Mouse (Mus musculus) heart, embryonic 14.5 days (tissue): ENCODE results near the gene Ptprd. TPM values are rescaled to one million over a fixed set of nuclear protein-coding genes. Genes with fewer than 3 reads are reported as not detected.
A peak's percentile ranks its signal among the peaks of the same experiment; 100 is the strongest.

Source experiments
- ATAC-seq: fragments of 200-750 bp; cut with Nextera tagmentation; 2 replicates; pipeline ENCODE4 v1.8.0; 2017; ENCODE audit warnings: low read depth, moderate TSS enrichment; ENCODE audit not compliant: insufficient number of reproducible peaks, insufficient read depth, low FRiP score
- H3K27ac ChIP-seq, 2 experiments: fragments of 200-500 bp in 1 of 2; fragments of 300-500 bp in 1 of 2; sonication (generic) in 1 of 2; replicated peaks in 1 of 2; 2 replicates each; pipeline ENCODE4 v1.5.1; 2012 to 2014; ENCODE audit warnings: low read depth in 2 of 2, low read length in 2 of 2, control low read depth in 1 of 2, mild to moderate bottlenecking in 1 of 2, mixed read lengths in 1 of 2; ENCODE audit not compliant: control insufficient read depth in 1 of 2, insufficient read depth in 1 of 2
- H3K27me3 ChIP-seq: fragments of 300-500 bp; sonication (generic); 2 replicates; pipeline ENCODE4 v1.6.1; 2014; ENCODE audit warnings: mild to moderate bottlenecking, low read length, control low read depth; ENCODE audit not compliant: control insufficient read depth, insufficient read depth
- H3K36me3 ChIP-seq: fragments of 300-500 bp; sonication (generic); 2 replicates; pipeline ENCODE4 v1.6.1; 2014; ENCODE audit warnings: mild to moderate bottlenecking, control low read depth, low read length, mixed read lengths; ENCODE audit not compliant: control insufficient read depth, insufficient read depth
- H3K4me1 ChIP-seq, 2 experiments: fragments of 200-500 bp in 1 of 2; fragments of 300-500 bp in 1 of 2; sonication (generic) in 1 of 2; 2 replicates each; pipeline ENCODE4 v1.6.1; 2012 to 2014; ENCODE audit warnings: low read length in 2 of 2, control low read depth in 1 of 2, mixed read lengths in 1 of 2; ENCODE audit not compliant: control insufficient read depth in 2 of 2, insufficient read depth in 2 of 2
- H3K4me2 ChIP-seq: fragments of 300-500 bp; sonication (generic); 2 replicates; pipeline ENCODE4 v1.6.1; 2014; ENCODE audit warnings: mild to moderate bottlenecking, low read length
- H3K4me3 ChIP-seq, 2 experiments: fragments of 200-500 bp in 1 of 2; fragments of 300-500 bp in 1 of 2; sonication (generic) in 1 of 2; 2 replicates each; pipeline ENCODE4 v1.5.1; 2012 to 2014; ENCODE audit warnings: low read length in 2 of 2, mild to moderate bottlenecking in 2 of 2, control low read depth in 1 of 2, low read depth in 1 of 2, moderate library complexity in 1 of 2; ENCODE audit not compliant: control insufficient read depth in 1 of 2, insufficient read depth in 1 of 2
- H3K9ac ChIP-seq: fragments of 300-500 bp; sonication (generic); 2 replicates; pipeline ENCODE4 v1.6.1; 2014; ENCODE audit warnings: mild to moderate bottlenecking, low read length
- H3K9me3 ChIP-seq: fragments of 300-500 bp; sonication (generic); 2 replicates; pipeline ENCODE4 v1.6.1; 2016; ENCODE audit warnings: low read length, control low read depth; ENCODE audit not compliant: control insufficient read depth
- WGBS: fragments of 180-500 bp; shearing (Covaris S2); extraction: QIAGEN DNeasy Blood & Tissue Kit; methylation state at CpG from one replicate; pipeline ENCODE4 v1.1.7; 2014; 5-methylcytosine and 5-hydroxymethylcytosine counted together
- polyA plus RNA-seq: library from polyadenylated mRNA; unstranded; fragments of >200 nt; fragmentation: Nextera tagmentation; extraction: Ambion mirVana; gene quantifications from 2 replicates; pipeline ENCODE4 v1.2.1, GENCODE M21; 2014

Gene Ptprd
- polyA plus RNA-seq, 1 experiment from 2014 or later, result 21.8 TPM

- Histone ChIP-seq H3K27ac (no peak overlapping the region), H3K4me1 (peaks cover 3 to 22% of the 10 kb centered on the region in 2 experiments; a peak in 3 of 4 replicates), H3K9me3 (no peaks in the 10 kb centered on the region), H3K27me3 (no peaks in the 10 kb centered on the region), H3K36me3 (no peaks in the 10 kb centered on the region), H3K4me2 (0 out of 2 replicates have a peak overlapping the region, but pooled peaks have one; percentile 8), H3K4me3 (no peak overlapping the region), H3K9ac (peak overlapping the region; percentile 38; the same call in 1 of the 2 replicates)
- 70% methylated on average over 5 of the region's 5 CpGs for WGBS
- no peak for ATAC-seq
These were observed 1972.7 kb downstream of the Ptprd start for GRCm38 (mm10) chr4:76239063-76239462.

GRCm38 (mm10) chr4:76238577-76238976 is 1973.2 kb downstream of the Ptprd start:
- Histone ChIP-seq H3K4me1 (peaks cover 3 to 22% of the 10 kb centered on the region in 2 experiments; a peak in 3 of 4 replicates), H3K36me3 (no peaks in the 10 kb centered on the region), H3K27me3 (no peaks in the 10 kb centered on the region), H3K9ac (no peak overlapping the region), H3K27ac (no peak overlapping the region), H3K4me3 (no peak overlapping the region), H3K9me3 (no peaks in the 10 kb centered on the region), H3K4me2 (no peak overlapping the region)
- WGBS, result 53% methylated on average over 5 of the region's 5 CpGs
- no peak for ATAC-seq

GRCm38 (mm10) chr4:76237827-76238226 is 1973.9 kb downstream of the Ptprd start:
- 97% methylated on average over 1 of the region's 1 CpGs for WGBS
- Histone ChIP-seq H3K36me3 (no peaks in the 10 kb centered on the region), H3K27me3 (no peaks in the 10 kb centered on the region), H3K4me2 (no peak overlapping the region), H3K4me3 (no peak overlapping the region), H3K4me1 (peaks cover 3 to 22% of the 10 kb centered on the region in 2 experiments; a peak in 3 of 4 replicates), H3K9me3 (no peaks in the 10 kb centered on the region), H3K9ac (no peak overlapping the region), H3K27ac (no peak overlapping the region)
- ATAC-seq, result no peak

GRCm38 (mm10) chr4:76223720-76224119 is 1988.0 kb downstream of the Ptprd start:
- Histone ChIP-seq H3K4me2 (no peak overlapping the region), H3K27ac (no peak overlapping the region), H3K27me3 (no peaks in the 10 kb centered on the region), H3K9me3 (no peaks in the 10 kb centered on the region), H3K4me3 (no peak overlapping the region), H3K4me1 (no peaks in the 10 kb centered on the region), H3K9ac (no peak overlapping the region), H3K36me3 (no peaks in the 10 kb centered on the region)
- 84% methylated on average over 3 of the region's 3 CpGs for WGBS
- no peak for ATAC-seq

- WGBS, result 86% methylated on average over 2 of the region's 2 CpGs
- H3K27ac ChIP-seq, result no peak overlapping the region
- no peak for ATAC-seq
These were observed 1989.2 kb downstream of the Ptprd start for GRCm38 (mm10) chr4:76222520-76222919.

GRCm38 (mm10) chr4:76218065-76218464 is 1993.7 kb downstream of the Ptprd start:
- WGBS, result 72% methylated on average over 1 of the region's 1 CpGs
- no peak for ATAC-seq
- no peak overlapping the region for H3K4me3 ChIP-seq

More at GRCm38 (mm10) chr4:76222520-76222919, 1989.2 kb downstream of the Ptprd start:
- Histone ChIP-seq H3K4me1 (no peaks in the 10 kb centered on the region), H3K27me3 (no peaks in the 10 kb centered on the region), H3K36me3 (no peaks in the 10 kb centered on the region), H3K9me3 (no peaks in the 10 kb centered on the region), H3K9ac (no peak overlapping the region), H3K4me2 (no peak overlapping the region), H3K4me3 (no peak overlapping the region)

GRCm38 (mm10) chr4:76215141-76215540 is 1996.6 kb downstream of the Ptprd start:
- ATAC-seq, result no peak
- Histone ChIP-seq H3K27ac (no peak overlapping the region), H3K9ac (no peak overlapping the region), H3K36me3 (no peaks in the 10 kb centered on the region), H3K4me2 (no peak overlapping the region), H3K4me1 (no peaks in the 10 kb centered on the region), H3K9me3 (no peaks in the 10 kb centered on the region), H3K27me3 (no peaks in the 10 kb centered on the region), H3K4me3 (no peak overlapping the region)
- WGBS, result 89% methylated on average over 1 of the region's 1 CpGs

More at GRCm38 (mm10) chr4:76218065-76218464, 1993.7 kb downstream of the Ptprd start:
- no peak overlapping the region for H3K9ac ChIP-seq
- no peaks in the 10 kb centered on the region for H3K27me3 ChIP-seq
- no peaks in the 10 kb centered on the region for H3K36me3 ChIP-seq
- H3K9me3 ChIP-seq, result no peaks in the 10 kb centered on the region
- no peak overlapping the region for H3K4me2 ChIP-seq
- H3K4me1 ChIP-seq, result no peaks in the 10 kb centered on the region
- no peak overlapping the region for H3K27ac ChIP-seq

GRCm38 (mm10) chr4:76199321-76199720 is 2012.4 kb downstream of the Ptprd start:
- Histone ChIP-seq H3K27me3 (no peaks in the 10 kb centered on the region), H3K9me3 (no peaks in the 10 kb centered on the region), H3K4me3 (no peak overlapping the region), H3K9ac (no peak overlapping the region), H3K27ac (0 out of 4 replicates have a peak overlapping the region, but pooled peaks of 1 of the 2 experiments have one; percentile 14), H3K4me1 (peaks cover 0 to 19% of the 10 kb centered on the region in 2 experiments; a peak in 2 of 4 replicates), H3K36me3 (no peaks in the 10 kb centered on the region), H3K4me2 (no peak overlapping the region)
- WGBS, result 14% methylated on average over 1 of the region's 1 CpGs
- no peak for ATAC-seq
